Mouse (Mus musculus): ENCODE measurements around the gene Speer4a. TPM values are rescaled to one million over a fixed set of nuclear protein-coding genes. Genes with fewer than 3 reads are reported as not detected.
"Not testable (repeated sequence)": the region's sequence is repeated elsewhere in the genome, so short reads cannot be mapped to it uniquely, and the experiment has no call there.

Gene Speer4a
- polyA plus RNA-seq (2014; fragmentation: Nextera tagmentation; extraction: Ambion mirVana): not detected in 2 replicates

- not testable (repeated sequence) for ATAC-seq (ENCODE audit: insufficient number of reproducible peaks, insufficient read depth, low FRiP score, low read depth); H3K4me1 ChIP-seq (ENCODE audit: control insufficient read depth in 2 of 2, insufficient read depth in 2 of 2, low read length in 2 of 2); H3K27me3 ChIP-seq (ENCODE audit: control insufficient read depth, insufficient read depth, low read length); H3K4me2 ChIP-seq (ENCODE audit: low read length); H3K27ac ChIP-seq (replicated peaks in 1 of 2; ENCODE audit: control insufficient read depth in 1 of 2, insufficient read depth in 1 of 2, low read depth in 2 of 2, low read length in 2 of 2); H3K36me3 ChIP-seq (ENCODE audit: control insufficient read depth, insufficient read depth, low read length); H3K4me3 ChIP-seq (ENCODE audit: control insufficient read depth in 1 of 2, insufficient read depth in 1 of 2, low read depth in 1 of 2, low read length in 2 of 2); H3K9me3 ChIP-seq (ENCODE audit: control insufficient read depth, low read length); H3K9ac ChIP-seq (ENCODE audit: low read length)
- 57% methylated on average over 2 of the region's 2 CpGs for WGBS
Measured at GRCm38 (mm10) chr5:26039458-26039857, at the start of gene Speer4a. TSS of gene Speer4a (minus strand) at chr5:26039558.

DNA sequence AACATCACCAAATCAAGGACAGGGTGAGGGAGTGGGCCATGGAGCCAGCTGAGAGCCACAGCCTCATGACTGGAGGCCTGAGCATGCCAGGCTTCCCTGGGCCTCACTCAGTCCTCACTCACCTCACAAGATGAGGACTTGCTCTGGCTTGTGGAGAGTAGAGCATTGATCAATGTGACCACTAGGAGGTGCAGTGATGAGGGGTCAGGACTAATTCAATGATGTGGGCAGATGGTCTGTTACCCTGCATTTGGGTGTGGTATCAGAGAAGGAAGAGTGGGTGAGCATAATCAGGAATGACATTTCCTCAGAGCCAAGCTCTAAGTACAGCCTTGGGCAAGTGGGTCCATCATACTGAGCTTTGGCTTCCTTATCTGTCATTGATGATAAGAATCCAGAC, 39.7 kb upstream of the Speer4a start:
- H3K27me3 ChIP-seq (ENCODE audit: control insufficient read depth, insufficient read depth, low read length); H3K9ac ChIP-seq (ENCODE audit: low read length); H3K4me3 ChIP-seq (ENCODE audit: control insufficient read depth in 1 of 2, insufficient read depth in 1 of 2, low read depth in 1 of 2, low read length in 2 of 2); ATAC-seq (ENCODE audit: insufficient number of reproducible peaks, insufficient read depth, low FRiP score, low read depth); H3K27ac ChIP-seq (replicated peaks in 1 of 2; ENCODE audit: control insufficient read depth in 1 of 2, insufficient read depth in 1 of 2, low read depth in 2 of 2, low read length in 2 of 2); H3K36me3 ChIP-seq (ENCODE audit: control insufficient read depth, insufficient read depth, low read length); H3K4me2 ChIP-seq (ENCODE audit: low read length); H3K4me1 ChIP-seq (ENCODE audit: control insufficient read depth in 2 of 2, insufficient read depth in 2 of 2, low read length in 2 of 2); H3K9me3 ChIP-seq (ENCODE audit: control insufficient read depth, low read length): not testable (repeated sequence)

DNA sequence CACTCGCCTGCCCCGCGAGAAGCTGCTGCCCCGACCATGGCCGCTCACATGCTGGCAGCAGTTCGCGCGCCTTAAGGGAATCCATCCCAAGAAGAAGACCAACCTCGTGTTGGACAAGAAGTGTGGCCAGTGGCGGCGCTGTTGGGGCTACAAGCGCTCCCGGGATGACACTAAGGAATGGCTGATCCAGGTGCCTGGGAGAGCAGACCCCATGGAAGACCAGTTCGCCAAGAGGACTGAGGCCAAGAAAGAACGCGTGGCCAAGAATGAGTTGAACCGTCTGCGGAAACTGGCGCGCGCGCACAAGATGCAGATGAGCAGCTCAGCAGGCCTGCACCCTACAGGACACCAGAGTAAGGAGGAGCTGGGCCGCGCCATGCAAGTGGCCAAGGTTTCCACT, 31.4 kb upstream of the Speer4a start:
- no peaks in the 10 kb centered on the region for H3K9me3 ChIP-seq (ENCODE audit: control insufficient read depth, low read length)
- ATAC-seq (ENCODE audit: insufficient number of reproducible peaks, insufficient read depth, low FRiP score, low read depth): no peak
- 83% methylated on average over 24 of the region's 24 CpGs for WGBS
- H3K9ac ChIP-seq (ENCODE audit: low read length): no peak overlapping the region
- H3K4me3 ChIP-seq (ENCODE audit: control insufficient read depth in 1 of 2, insufficient read depth in 1 of 2, low read depth in 1 of 2, low read length in 2 of 2): no peak overlapping the region
- H3K36me3 ChIP-seq (ENCODE audit: control insufficient read depth, insufficient read depth, low read length): no peaks in the 10 kb centered on the region
- no peaks in the 10 kb centered on the region for H3K4me1 ChIP-seq (ENCODE audit: control insufficient read depth in 2 of 2, insufficient read depth in 2 of 2, low read length in 2 of 2)
- H3K4me2 ChIP-seq (ENCODE audit: low read length): no peak overlapping the region
- no peaks in the 10 kb centered on the region for H3K27me3 ChIP-seq (ENCODE audit: control insufficient read depth, insufficient read depth, low read length)
- no peak overlapping the region for H3K27ac ChIP-seq (replicated peaks in 1 of 2; ENCODE audit: control insufficient read depth in 1 of 2, insufficient read depth in 1 of 2, low read depth in 2 of 2, low read length in 2 of 2)

DNA sequence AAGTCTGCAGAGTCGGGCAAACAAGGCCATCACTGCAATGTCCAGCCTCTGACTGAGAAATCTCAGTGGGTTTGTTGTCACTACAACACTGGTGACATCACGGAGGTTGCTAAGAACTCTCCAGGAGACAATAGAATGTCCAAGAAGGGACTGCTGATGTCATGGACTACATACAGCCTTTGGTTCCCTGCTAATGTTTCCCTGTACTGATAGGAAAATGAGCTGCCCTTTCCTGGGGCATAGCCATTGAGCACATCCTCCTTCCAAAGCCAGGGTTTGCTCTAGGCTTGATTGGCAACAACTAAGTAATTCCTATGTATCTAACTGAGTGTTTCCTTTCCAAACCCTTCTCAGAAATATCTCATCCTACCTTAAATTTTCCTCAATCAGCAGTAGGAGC, 19.1 kb upstream of the Speer4a start, which contains the start of gene Gm7347:
Gene Gm7347, minus strand, starts transcription at position 101 of the 400 bp plus-strand sequence.
- not testable (repeated sequence) for H3K9me3 ChIP-seq (ENCODE audit: control insufficient read depth, low read length); ATAC-seq (ENCODE audit: insufficient number of reproducible peaks, insufficient read depth, low FRiP score, low read depth); H3K36me3 ChIP-seq (ENCODE audit: control insufficient read depth, insufficient read depth, low read length); H3K4me2 ChIP-seq (ENCODE audit: low read length); H3K27me3 ChIP-seq (ENCODE audit: control insufficient read depth, insufficient read depth, low read length); H3K4me3 ChIP-seq (ENCODE audit: control insufficient read depth in 1 of 2, insufficient read depth in 1 of 2, low read depth in 1 of 2, low read length in 2 of 2); H3K27ac ChIP-seq (replicated peaks in 1 of 2; ENCODE audit: control insufficient read depth in 1 of 2, insufficient read depth in 1 of 2, low read depth in 2 of 2, low read length in 2 of 2); H3K4me1 ChIP-seq (ENCODE audit: control insufficient read depth in 2 of 2, insufficient read depth in 2 of 2, low read length in 2 of 2); H3K9ac ChIP-seq (ENCODE audit: low read length)
- no CpG with 5 or more reads among the region's 2 CpGs for WGBS

DNA sequence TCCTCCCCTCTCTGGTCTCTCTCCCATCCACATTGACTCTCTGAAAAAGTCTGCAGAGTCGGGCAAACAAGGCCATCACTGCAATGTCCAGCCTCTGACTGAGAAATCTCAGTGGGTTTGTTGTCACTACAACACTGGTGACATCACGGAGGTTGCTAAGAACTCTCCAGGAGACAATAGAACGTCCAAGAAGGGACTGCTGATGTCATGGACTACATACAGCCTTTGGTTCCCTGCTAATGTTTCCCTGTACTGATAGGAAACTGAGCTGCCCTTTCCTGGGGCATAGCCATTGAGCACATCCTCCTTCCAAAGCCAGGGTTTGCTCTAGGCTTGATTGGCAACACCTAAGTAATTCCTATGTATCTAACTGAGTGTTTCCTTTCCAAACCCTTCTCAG, 16.5 kb downstream of the Speer4a start, which contains the start of gene Gm5862:
Gene Gm5862, minus strand, starts transcription at position 101 of the 400 bp plus-strand sequence.
- H3K9ac ChIP-seq (ENCODE audit: low read length); H3K9me3 ChIP-seq (ENCODE audit: control insufficient read depth, low read length); H3K4me2 ChIP-seq (ENCODE audit: low read length); H3K4me1 ChIP-seq (ENCODE audit: control insufficient read depth in 2 of 2, insufficient read depth in 2 of 2, low read length in 2 of 2); H3K4me3 ChIP-seq (ENCODE audit: control insufficient read depth in 1 of 2, insufficient read depth in 1 of 2, low read depth in 1 of 2, low read length in 2 of 2); ATAC-seq (ENCODE audit: insufficient number of reproducible peaks, insufficient read depth, low FRiP score, low read depth); H3K27ac ChIP-seq (replicated peaks in 1 of 2; ENCODE audit: control insufficient read depth in 1 of 2, insufficient read depth in 1 of 2, low read depth in 2 of 2, low read length in 2 of 2); H3K27me3 ChIP-seq (ENCODE audit: control insufficient read depth, insufficient read depth, low read length); H3K36me3 ChIP-seq (ENCODE audit: control insufficient read depth, insufficient read depth, low read length): not testable (repeated sequence)
- no CpG with 5 or more reads among the region's 3 CpGs for WGBS

GRCm38 (mm10) chr5:26007697-26008096, 31.7 kb downstream of the Speer4a start:
- H3K36me3 ChIP-seq (ENCODE audit: control insufficient read depth, insufficient read depth, low read length); H3K9ac ChIP-seq (ENCODE audit: low read length); H3K4me2 ChIP-seq (ENCODE audit: low read length); H3K27ac ChIP-seq (replicated peaks in 1 of 2; ENCODE audit: control insufficient read depth in 1 of 2, insufficient read depth in 1 of 2, low read depth in 2 of 2, low read length in 2 of 2); H3K9me3 ChIP-seq (ENCODE audit: control insufficient read depth, low read length); H3K27me3 ChIP-seq (ENCODE audit: control insufficient read depth, insufficient read depth, low read length); H3K4me1 ChIP-seq (ENCODE audit: control insufficient read depth in 2 of 2, insufficient read depth in 2 of 2, low read length in 2 of 2); H3K4me3 ChIP-seq (ENCODE audit: control insufficient read depth in 1 of 2, insufficient read depth in 1 of 2, low read depth in 1 of 2, low read length in 2 of 2); ATAC-seq (ENCODE audit: insufficient number of reproducible peaks, insufficient read depth, low FRiP score, low read depth): not testable (repeated sequence)
- WGBS: 51% methylated on average over 6 of the region's 7 CpGs

GRCm38 (mm10) chr5:26006937-26007695, 32.2 kb downstream of the Speer4a start:
- peak; percentile 76 for ATAC-seq (ENCODE audit: insufficient number of reproducible peaks, insufficient read depth, low FRiP score, low read depth)
- not testable (repeated sequence) for H3K27ac ChIP-seq (replicated peaks in 1 of 2; ENCODE audit: control insufficient read depth in 1 of 2, insufficient read depth in 1 of 2, low read depth in 2 of 2, low read length in 2 of 2); H3K36me3 ChIP-seq (ENCODE audit: control insufficient read depth, insufficient read depth, low read length); H3K9ac ChIP-seq (ENCODE audit: low read length); H3K4me1 ChIP-seq (ENCODE audit: control insufficient read depth in 2 of 2, insufficient read depth in 2 of 2, low read length in 2 of 2); H3K27me3 ChIP-seq (ENCODE audit: control insufficient read depth, insufficient read depth, low read length); H3K9me3 ChIP-seq (ENCODE audit: control insufficient read depth, low read length)
- WGBS: 15% methylated on average over 44 of the region's 45 CpGs
- Histone ChIP-seq H3K4me2 (ENCODE audit: low read length) (peak overlapping the region; percentile 60), H3K4me3 (ENCODE audit: control insufficient read depth in 1 of 2, insufficient read depth in 1 of 2, low read depth in 1 of 2, low read length in 2 of 2) (peak overlapping the region; percentile 3 to 26)

GRCm38 (mm10) chr5:26004698-26005097, 34.7 kb downstream of the Speer4a start, which contains the start of gene Gm1979:
TSS of gene Gm1979 (minus strand) at chr5:26004798.
- not testable (repeated sequence) for H3K9me3 ChIP-seq (ENCODE audit: control insufficient read depth, low read length); H3K9ac ChIP-seq (ENCODE audit: low read length); H3K4me2 ChIP-seq (ENCODE audit: low read length); H3K27ac ChIP-seq (replicated peaks in 1 of 2; ENCODE audit: control insufficient read depth in 1 of 2, insufficient read depth in 1 of 2, low read depth in 2 of 2, low read length in 2 of 2); H3K27me3 ChIP-seq (ENCODE audit: control insufficient read depth, insufficient read depth, low read length); ATAC-seq (ENCODE audit: insufficient number of reproducible peaks, insufficient read depth, low FRiP score, low read depth); H3K36me3 ChIP-seq (ENCODE audit: control insufficient read depth, insufficient read depth, low read length); H3K4me3 ChIP-seq (ENCODE audit: control insufficient read depth in 1 of 2, insufficient read depth in 1 of 2, low read depth in 1 of 2, low read length in 2 of 2); H3K4me1 ChIP-seq (ENCODE audit: control insufficient read depth in 2 of 2, insufficient read depth in 2 of 2, low read length in 2 of 2)
- WGBS: 75% methylated on average over 1 of the region's 2 CpGs
